Mouse (Mus musculus): Measurements from ENCODE around the gene Zfand3.

Zfand3 gene

DNA sequence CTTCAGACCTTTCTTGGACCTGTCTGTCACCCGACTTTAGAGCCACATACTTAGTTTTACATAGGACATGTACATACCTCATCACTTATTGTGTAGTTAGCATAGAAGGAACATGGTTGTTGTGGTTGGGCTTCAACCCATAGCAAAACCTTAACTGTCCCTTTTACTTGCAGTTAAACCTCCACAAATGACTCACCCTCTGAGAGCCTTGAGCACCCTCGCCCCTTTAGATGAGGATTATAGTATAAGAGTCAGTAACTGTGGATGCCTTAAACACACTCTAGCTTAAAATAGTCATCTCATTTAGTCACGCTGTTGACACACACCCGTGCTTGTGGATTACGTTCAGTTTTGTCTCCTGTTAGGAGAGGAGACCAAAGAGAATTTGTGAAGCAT is 47.8 kb downstream of the Zfand3 start:
- DNase-seq (ENCODE audit: low spot score) = no peak

- no peak for DNase-seq (ENCODE audit: low spot score)
Observed at GRCm38 (mm10) chr17:30053463-30053862, 48.9 kb downstream of the Zfand3 start.

GRCm38 (mm10) chr17:30053871-30054270 is 49.3 kb downstream of the Zfand3 start:
- DNase-seq (ENCODE audit: low spot score) = no peak

DNA sequence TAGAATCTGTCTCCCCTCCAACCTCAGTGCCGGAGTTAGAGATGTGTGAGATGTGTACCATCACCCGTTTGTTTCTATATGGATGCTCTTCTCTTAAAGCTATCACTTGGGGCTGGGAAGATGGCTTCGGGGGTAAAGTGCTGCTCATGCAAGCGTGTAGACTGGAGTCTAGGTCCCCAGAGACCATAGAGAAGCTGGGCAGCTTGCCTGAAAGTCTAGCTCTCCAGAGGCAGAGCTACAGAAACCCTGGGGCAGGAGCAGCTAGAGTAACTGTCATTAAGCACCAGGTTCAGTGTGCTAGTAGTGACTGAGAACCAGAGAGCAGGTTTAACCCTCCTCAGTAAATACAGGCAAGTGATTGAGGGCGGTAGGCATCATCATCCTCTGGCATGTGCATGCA is 51.7 kb downstream of the Zfand3 start:
- DNase-seq (ENCODE audit: low spot score) = no peak

DNA sequence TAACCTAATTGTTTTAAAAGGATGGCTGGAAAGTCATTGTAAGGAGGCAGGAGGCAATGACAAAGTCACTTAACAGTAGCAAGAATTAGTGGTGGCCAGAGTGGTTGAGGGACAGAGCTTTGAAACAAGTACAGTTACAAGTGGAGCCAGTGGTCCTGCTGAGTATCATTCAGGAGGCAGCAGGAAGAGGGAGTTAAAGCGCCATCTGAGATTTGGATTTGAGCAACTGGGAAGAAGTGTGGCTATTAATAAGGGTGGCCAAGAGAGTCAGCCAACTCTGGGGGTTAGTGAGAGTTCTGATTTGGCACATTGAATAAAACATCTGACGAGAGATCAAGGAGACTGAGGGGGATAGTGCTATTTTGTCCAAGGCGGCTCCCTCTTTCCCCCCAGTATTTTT is 54.1 kb downstream of the Zfand3 start:
- DNase-seq (ENCODE audit: low spot score) = no peak

DNA sequence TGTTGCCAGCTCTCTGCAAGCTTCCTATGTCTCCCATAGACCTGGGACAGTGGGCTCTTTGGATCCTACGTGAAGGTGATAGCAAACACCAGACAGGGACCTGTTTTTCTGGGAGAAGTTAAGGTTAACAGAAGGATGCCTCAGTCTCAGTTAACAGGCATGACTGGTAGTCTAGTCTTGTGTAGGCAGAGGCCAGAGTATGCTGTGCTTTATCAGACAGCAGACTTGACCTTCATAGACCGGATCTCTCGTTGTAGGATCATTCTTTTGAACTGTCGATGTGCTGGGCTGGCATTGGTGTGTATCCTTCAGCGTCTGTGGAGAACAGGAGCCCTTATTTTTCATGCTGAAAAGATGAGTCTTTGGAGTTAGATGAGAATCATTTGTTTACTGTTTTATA is 54.5 kb downstream of the Zfand3 start:
- no peak for DNase-seq (ENCODE audit: low spot score)

- DNase-seq (ENCODE audit: low spot score) = no peak
Observed at GRCm38 (mm10) chr17:30061100-30061837, 56.7 kb downstream of the Zfand3 start.

DNA sequence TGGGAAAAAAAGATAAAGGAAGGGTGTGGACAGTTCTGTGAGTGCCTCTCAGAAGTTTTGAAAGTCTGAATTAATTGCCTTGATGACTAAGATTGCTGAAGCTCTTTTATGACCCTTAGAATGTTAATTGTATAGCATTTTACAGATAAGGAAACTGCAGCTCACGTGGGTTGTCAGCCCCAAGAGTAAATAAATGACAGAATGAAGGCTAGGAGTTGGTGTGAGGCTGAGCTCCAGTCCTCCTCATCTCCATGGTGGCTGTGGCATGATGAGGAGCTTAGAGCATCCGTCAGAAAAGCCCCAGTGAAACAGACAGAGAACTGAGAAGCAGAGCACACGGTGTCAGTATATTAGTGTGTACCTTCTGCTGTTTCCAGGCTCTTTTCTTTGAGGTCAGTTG is 59.3 kb downstream of the Zfand3 start:
- DNase-seq (ENCODE audit: low spot score) = no peak

GRCm38 (mm10) chr17:30064746-30065145 is 60.2 kb downstream of the Zfand3 start:
- no peak for DNase-seq (ENCODE audit: low spot score)

- no peak for DNase-seq (ENCODE audit: low spot score)
Observed at GRCm38 (mm10) chr17:30069776-30070175, 65.2 kb downstream of the Zfand3 start.

GRCm38 (mm10) chr17:30070631-30071030 is 66.1 kb downstream of the Zfand3 start:
- no peak for DNase-seq (ENCODE audit: low spot score)

GRCm38 (mm10) chr17:30072613-30073012 is 68.1 kb downstream of the Zfand3 start:
- DNase-seq (ENCODE audit: low spot score) = no peak

DNA sequence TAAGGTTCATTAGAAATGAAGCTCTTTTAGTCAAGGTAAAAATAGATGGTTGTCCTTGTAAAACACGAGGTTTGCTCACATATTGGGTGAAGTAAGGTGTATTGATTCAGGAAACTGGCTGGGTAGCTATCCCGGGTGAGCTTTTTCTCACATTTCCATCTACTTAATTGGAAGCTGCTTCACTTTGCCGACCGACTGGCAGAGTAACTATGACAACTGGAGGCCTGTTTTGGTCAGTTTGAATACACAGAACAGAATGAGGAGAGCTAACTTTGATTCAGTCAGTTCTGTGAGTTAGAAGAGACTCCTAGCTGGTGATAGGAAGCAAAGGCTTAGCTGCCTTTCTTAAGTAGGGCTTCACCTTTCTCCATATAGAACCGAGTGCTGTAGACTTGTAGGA is 71.4 kb downstream of the Zfand3 start:
- DNase-seq (ENCODE audit: low spot score) = no peak

- DNase-seq (ENCODE audit: low spot score) = no peak
Observed at GRCm38 (mm10) chr17:30084007-30084406, 79.5 kb downstream of the Zfand3 start.

- no peak for DNase-seq (ENCODE audit: low spot score)
Observed at GRCm38 (mm10) chr17:30086695-30087094, 82.2 kb downstream of the Zfand3 start.

DNA sequence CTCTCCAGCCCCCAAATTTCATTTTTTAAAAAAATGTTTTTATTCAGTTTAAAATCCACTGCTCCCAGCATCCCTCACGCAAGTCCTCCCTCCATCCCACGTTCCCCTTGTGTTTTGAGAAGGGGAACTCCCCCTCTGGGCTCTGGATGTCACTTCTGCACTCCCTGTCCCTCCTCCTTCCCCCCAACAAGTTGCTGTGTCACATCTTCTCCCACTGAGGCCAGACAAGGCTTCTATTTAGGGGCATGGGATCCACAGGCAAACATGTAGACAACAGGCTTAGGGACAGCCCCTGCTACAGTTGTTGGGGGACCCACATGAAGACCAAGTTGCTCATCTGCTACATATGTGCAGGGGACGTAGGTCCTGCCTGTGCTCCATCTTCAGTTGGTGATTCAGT is 83.9 kb downstream of the Zfand3 start:
- no peak for DNase-seq (ENCODE audit: low spot score)

GRCm38 (mm10) chr17:30090416-30090815 is 85.9 kb downstream of the Zfand3 start:
- DNase-seq (ENCODE audit: low spot score) = no peak

- DNase-seq (ENCODE audit: low spot score) = no peak
Observed at GRCm38 (mm10) chr17:30093148-30093749, 88.7 kb downstream of the Zfand3 start.

GRCm38 (mm10) chr17:30097156-30097555 is 92.6 kb downstream of the Zfand3 start:
- no peak for DNase-seq (ENCODE audit: low spot score)

GRCm38 (mm10) chr17:30097677-30098076 is 93.1 kb downstream of the Zfand3 start:
- no peak for DNase-seq (ENCODE audit: low spot score)

- no peak for DNase-seq (ENCODE audit: low spot score)
Observed at GRCm38 (mm10) chr17:30099670-30100069, 95.1 kb downstream of the Zfand3 start.

GRCm38 (mm10) chr17:30101801-30102200 is 97.3 kb downstream of the Zfand3 start:
- DNase-seq (ENCODE audit: low spot score) = no peak

DNA sequence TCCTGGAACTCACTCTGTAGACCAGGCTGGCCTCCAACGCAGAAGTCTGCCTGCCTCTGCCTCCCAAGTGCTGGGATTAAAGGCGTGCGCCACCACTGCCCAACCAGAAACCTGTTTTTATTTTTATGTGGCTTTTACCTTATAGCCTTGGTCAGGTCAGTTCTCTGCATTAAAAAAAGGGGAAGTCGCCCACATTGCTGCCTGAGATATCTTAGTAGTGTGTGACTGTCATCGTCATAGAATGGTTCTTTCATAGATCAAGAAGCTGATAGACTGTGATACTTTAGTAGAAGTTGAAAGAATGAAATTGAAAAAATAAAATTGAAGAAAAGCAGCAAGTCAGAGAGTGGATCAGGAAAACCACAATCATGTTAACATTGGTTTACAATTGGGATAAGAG is 98.5 kb downstream of the Zfand3 start:
- no peak for DNase-seq (ENCODE audit: low spot score)

GRCm38 (mm10) chr17:30103641-30104165 is 99.2 kb downstream of the Zfand3 start:
- DNase-seq (ENCODE audit: low spot score) = no peak

Measured in urinary bladder, postnatal 25 days (tissue).